Mouse (Mus musculus): ENCODE results near the gene E430018J23Rik. TPM values are rescaled to one million over a fixed set of nuclear protein-coding genes. Genes with fewer than 3 reads are reported as not detected.
"Not testable (repeated sequence)": the region's sequence is repeated elsewhere in the genome, so short reads cannot be mapped to it uniquely, and the experiment has no call there.

The E430018J23Rik gene
- polyA plus RNA-seq, 1 experiment from 2014 or later: 3.9 TPM

- H3K4me1 ChIP-seq (replicated peaks; ENCODE audit: control insufficient read depth, insufficient read depth): no peaks in the 10 kb centered on the region
- 37% methylated on average over 2 of the region's 2 CpGs for WGBS
- no peaks in the 10 kb centered on the region for H3K36me3 ChIP-seq (ENCODE audit: control insufficient read depth, insufficient read depth, low read length)
- no peak overlapping the region for H3K27ac ChIP-seq (replicated peaks)
- no peaks in the 10 kb centered on the region for H3K9me3 ChIP-seq (ENCODE audit: control insufficient read depth, low read length)
- no peak overlapping the region for H3K4me2 ChIP-seq (replicated peaks; ENCODE audit: low read depth)
- H3K9ac ChIP-seq (ENCODE audit: low read length): no peak overlapping the region
- no peaks in the 10 kb centered on the region for H3K27me3 ChIP-seq (ENCODE audit: control insufficient read depth, insufficient read depth, low read length)
- H3K4me3 ChIP-seq (ENCODE audit: low read depth, low read length): no peak overlapping the region
- ATAC-seq (ENCODE audit: low FRiP score, low TSS enrichment) (no peak), DNase-seq (ENCODE audit: low spot score) (no peak)
- TF ChIP-seq EP300 (optimal IDR thresholded peaks at IDR 0.05) (no peak), CTCF (IDR thresholded peaks at IDR 0.05; ENCODE audit: low read depth) (0 out of 2 replicates have a peak, but pooled peaks have one; percentile 18)
Observed at GRCm38 (mm10) chr7:127402980-127403379, 9.6 kb upstream of the E430018J23Rik start.

DNA sequence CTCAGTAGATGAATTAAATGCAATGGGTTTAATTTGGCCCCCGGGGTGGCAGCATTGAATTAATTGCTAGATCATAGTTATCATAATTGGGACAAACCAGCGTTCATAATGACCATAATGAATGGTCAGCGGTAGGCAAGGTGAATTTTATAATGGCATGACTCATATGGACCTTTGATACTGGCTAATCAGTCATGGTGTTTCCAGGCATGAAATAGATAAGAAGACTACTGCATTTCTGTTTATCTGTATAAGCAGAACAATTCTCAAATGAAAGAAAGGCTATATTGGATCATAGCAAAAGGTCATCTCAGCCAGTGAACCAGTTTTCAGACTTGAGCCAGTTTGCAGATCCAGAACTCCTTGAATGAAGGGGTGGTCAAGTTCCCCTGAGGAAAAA is 6.9 kb upstream of the E430018J23Rik start:
- WGBS: 61% methylated on average over 3 of the region's 3 CpGs
- Histone ChIP-seq H3K9me3 (ENCODE audit: control insufficient read depth, low read length) (no peaks in the 10 kb centered on the region), H3K4me2 (replicated peaks; ENCODE audit: low read depth) (no peak overlapping the region), H3K27ac (replicated peaks) (no peak overlapping the region), H3K9ac (ENCODE audit: low read length) (no peak overlapping the region), H3K36me3 (ENCODE audit: control insufficient read depth, insufficient read depth, low read length) (no peaks in the 10 kb centered on the region), H3K4me1 (replicated peaks; ENCODE audit: control insufficient read depth, insufficient read depth) (no peaks in the 10 kb centered on the region), H3K27me3 (ENCODE audit: control insufficient read depth, insufficient read depth, low read length) (no peaks in the 10 kb centered on the region), H3K4me3 (ENCODE audit: low read depth, low read length) (no peak overlapping the region)
- DNase-seq (ENCODE audit: low spot score) (no peak), ATAC-seq (ENCODE audit: low FRiP score, low TSS enrichment) (no peak)
- TF ChIP-seq EP300 (optimal IDR thresholded peaks at IDR 0.05) (no peak), CTCF (IDR thresholded peaks at IDR 0.05; ENCODE audit: low read depth) (no peak)

DNA sequence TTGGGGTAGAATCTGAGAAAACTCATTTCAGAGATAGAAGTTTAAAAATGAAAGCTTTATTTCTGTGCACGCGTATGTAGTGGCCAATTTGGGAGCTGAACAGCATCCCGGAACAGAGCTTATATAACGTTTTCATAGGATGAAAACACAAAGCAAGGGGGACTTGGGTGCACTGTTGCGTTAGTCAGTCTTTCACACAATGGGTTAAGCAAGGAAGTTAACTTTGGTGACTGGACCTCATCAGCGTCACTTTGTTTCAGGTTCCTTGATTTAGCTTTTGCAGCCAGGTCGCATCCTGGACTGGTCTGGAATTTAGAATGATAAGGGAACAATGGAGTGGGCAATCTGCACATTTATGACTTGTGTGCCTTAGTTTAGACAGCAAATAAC is 510 bp upstream of the E430018J23Rik start:
- Histone ChIP-seq H3K36me3 (ENCODE audit: control insufficient read depth, insufficient read depth, low read length) (peaks cover 2% of the 10 kb centered on the region; the same call in 1 of the 2 replicates), H3K27me3 (ENCODE audit: control insufficient read depth, insufficient read depth, low read length) (no peaks in the 10 kb centered on the region), H3K4me3 (ENCODE audit: low read depth, low read length) (peak overlapping the region; percentile 76), H3K27ac (replicated peaks) (peak overlapping the region; percentile 53; the same call in 1 of the 2 replicates), H3K9me3 (ENCODE audit: control insufficient read depth, low read length) (no peaks in the 10 kb centered on the region), H3K4me1 (replicated peaks; ENCODE audit: control insufficient read depth, insufficient read depth) (0 out of 2 replicates have a peak, but pooled peaks cover 2% of the 10 kb centered on the region), H3K9ac (ENCODE audit: low read length) (peak overlapping the region; percentile 51), H3K4me2 (replicated peaks; ENCODE audit: low read depth) (peak overlapping the region; percentile 75)
- WGBS: 7% methylated on average over 7 of the region's 7 CpGs
- TF ChIP-seq EP300 (optimal IDR thresholded peaks at IDR 0.05): no peak
- no peak for TF ChIP-seq CTCF (IDR thresholded peaks at IDR 0.05; ENCODE audit: low read depth)
- no peak for DNase-seq (ENCODE audit: low spot score)
- ATAC-seq (ENCODE audit: low FRiP score, low TSS enrichment): no peak

DNA sequence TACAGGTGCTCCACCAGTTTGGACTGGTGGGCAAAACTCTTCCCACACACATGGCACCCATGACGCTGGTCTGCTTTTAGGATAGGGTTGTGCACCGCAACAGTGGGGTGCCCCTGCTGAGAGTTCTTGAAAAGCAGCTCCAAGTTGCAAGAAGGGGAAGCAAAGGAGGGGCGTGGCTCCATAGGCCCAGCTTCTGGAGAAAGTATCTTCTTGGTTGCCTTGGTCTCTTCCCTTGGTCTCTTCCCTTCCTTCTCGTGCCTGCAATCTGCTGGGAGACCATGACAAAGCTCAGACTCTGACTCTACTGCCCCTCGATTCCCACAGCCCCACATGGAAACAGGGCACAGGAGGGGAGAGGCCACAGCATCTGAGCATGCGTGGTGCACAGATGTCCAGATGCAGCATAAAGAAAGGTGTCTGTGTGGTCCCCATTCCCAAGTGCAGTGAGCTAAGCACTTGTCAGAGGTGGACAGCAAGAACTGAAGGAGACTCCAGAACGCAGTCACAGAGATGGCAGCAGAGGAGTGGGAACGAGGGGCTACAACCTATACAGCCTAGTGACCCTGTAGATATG is 1.1 kb downstream of the E430018J23Rik start:
- 79% methylated on average over 8 of the region's 8 CpGs for WGBS

DNA sequence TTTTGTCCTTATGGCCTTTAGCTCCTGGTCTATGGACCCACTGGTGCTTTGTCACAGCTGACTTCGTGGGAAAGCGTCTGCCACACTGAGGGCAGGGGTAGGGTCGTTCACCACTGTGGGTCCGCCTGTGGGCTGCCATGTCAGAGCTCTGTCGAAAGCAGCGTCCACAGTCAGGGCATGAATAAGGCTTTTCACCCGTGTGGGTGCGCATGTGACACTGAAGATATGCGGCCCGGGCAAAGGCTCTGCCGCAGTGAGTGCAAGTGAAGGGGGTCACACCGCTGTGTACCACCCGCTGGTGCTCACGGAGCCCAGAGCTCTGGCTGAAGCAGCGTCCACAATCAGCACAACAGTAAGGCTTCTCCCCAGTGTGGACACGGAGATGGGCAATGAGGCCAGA is 1.9 kb downstream of the E430018J23Rik start:
- Histone ChIP-seq H3K4me2 (replicated peaks; ENCODE audit: low read depth) (no peak overlapping the region), H3K27me3 (ENCODE audit: control insufficient read depth, insufficient read depth, low read length) (no peaks in the 10 kb centered on the region), H3K36me3 (ENCODE audit: control insufficient read depth, insufficient read depth, low read length) (peaks cover 2% of the 10 kb centered on the region; the same call in 1 of the 2 replicates), H3K9me3 (ENCODE audit: control insufficient read depth, low read length) (no peaks in the 10 kb centered on the region), H3K4me1 (replicated peaks; ENCODE audit: control insufficient read depth, insufficient read depth) (0 out of 2 replicates have a peak, but pooled peaks cover 2% of the 10 kb centered on the region), H3K27ac (replicated peaks) (no peak overlapping the region), H3K4me3 (ENCODE audit: low read depth, low read length) (no peak overlapping the region), H3K9ac (ENCODE audit: low read length) (no peak overlapping the region)
- DNase-seq (ENCODE audit: low spot score) (no peak), ATAC-seq (ENCODE audit: low FRiP score, low TSS enrichment) (no peak)
- TF ChIP-seq CTCF (IDR thresholded peaks at IDR 0.05; ENCODE audit: low read depth) (no peak), EP300 (optimal IDR thresholded peaks at IDR 0.05) (no peak)
- 97% methylated on average over 16 of the region's 16 CpGs for WGBS

More for the DNA sequence above, 1.1 kb downstream of the E430018J23Rik start:
- H3K4me3 ChIP-seq (ENCODE audit: low read depth, low read length): peak overlapping the region; percentile 76
- H3K9me3 ChIP-seq (ENCODE audit: control insufficient read depth, low read length): no peaks in the 10 kb centered on the region
- peak overlapping the region; percentile 87 for H3K9ac ChIP-seq (ENCODE audit: low read length)
- peak overlapping the region; percentile 75 for H3K4me2 ChIP-seq (replicated peaks; ENCODE audit: low read depth)
- ATAC-seq (ENCODE audit: low FRiP score, low TSS enrichment) (no peak), DNase-seq (ENCODE audit: low spot score) (no peak)
- H3K36me3 ChIP-seq (ENCODE audit: control insufficient read depth, insufficient read depth, low read length): peaks cover 2% of the 10 kb centered on the region; the same call in 1 of the 2 replicates
- TF ChIP-seq CTCF (IDR thresholded peaks at IDR 0.05; ENCODE audit: low read depth): no peak
- TF ChIP-seq EP300 (optimal IDR thresholded peaks at IDR 0.05): no peak
- H3K27me3 ChIP-seq (ENCODE audit: control insufficient read depth, insufficient read depth, low read length): no peaks in the 10 kb centered on the region
- H3K4me1 ChIP-seq (replicated peaks; ENCODE audit: control insufficient read depth, insufficient read depth): 0 out of 2 replicates have a peak, but pooled peaks cover 2% of the 10 kb centered on the region
- no peak overlapping the region for H3K27ac ChIP-seq (replicated peaks)

DNA sequence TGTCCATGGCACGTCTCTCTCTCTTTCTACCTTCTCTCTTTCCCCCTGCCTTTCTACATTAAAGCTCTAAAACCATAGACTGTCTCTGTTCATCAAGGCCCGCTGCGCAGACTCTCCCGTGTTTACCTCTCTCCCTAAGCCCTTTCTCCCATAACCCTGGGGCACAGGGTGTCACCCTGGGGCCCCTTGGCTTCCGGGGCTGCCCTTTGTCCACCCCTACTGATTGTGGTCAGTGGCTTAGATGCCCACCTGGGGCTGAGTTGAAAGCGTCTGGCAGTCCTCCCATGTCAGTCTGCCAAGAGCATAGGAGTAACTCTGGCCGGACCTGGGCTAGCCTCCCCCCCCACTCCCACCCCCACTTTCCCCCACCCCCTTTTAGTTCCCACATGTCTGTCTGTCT is 3.1 kb downstream of the E430018J23Rik start:
- Histone ChIP-seq H3K9ac (ENCODE audit: low read length) (no peak overlapping the region), H3K4me2 (replicated peaks; ENCODE audit: low read depth) (no peak overlapping the region), H3K4me1 (replicated peaks; ENCODE audit: control insufficient read depth, insufficient read depth) (0 out of 2 replicates have a peak, but pooled peaks cover 2% of the 10 kb centered on the region), H3K27me3 (ENCODE audit: control insufficient read depth, insufficient read depth, low read length) (no peaks in the 10 kb centered on the region), H3K4me3 (ENCODE audit: low read depth, low read length) (no peak overlapping the region), H3K36me3 (ENCODE audit: control insufficient read depth, insufficient read depth, low read length) (peaks cover 2% of the 10 kb centered on the region; the same call in 1 of the 2 replicates), H3K9me3 (ENCODE audit: control insufficient read depth, low read length) (no peaks in the 10 kb centered on the region), H3K27ac (replicated peaks) (no peak overlapping the region)
- ATAC-seq (ENCODE audit: low FRiP score, low TSS enrichment) (no peak), DNase-seq (ENCODE audit: low spot score) (no peak)
- TF ChIP-seq EP300 (optimal IDR thresholded peaks at IDR 0.05) (no peak), CTCF (IDR thresholded peaks at IDR 0.05; ENCODE audit: low read depth) (no peak)
- 75% methylated on average over 7 of the region's 7 CpGs for WGBS

DNA sequence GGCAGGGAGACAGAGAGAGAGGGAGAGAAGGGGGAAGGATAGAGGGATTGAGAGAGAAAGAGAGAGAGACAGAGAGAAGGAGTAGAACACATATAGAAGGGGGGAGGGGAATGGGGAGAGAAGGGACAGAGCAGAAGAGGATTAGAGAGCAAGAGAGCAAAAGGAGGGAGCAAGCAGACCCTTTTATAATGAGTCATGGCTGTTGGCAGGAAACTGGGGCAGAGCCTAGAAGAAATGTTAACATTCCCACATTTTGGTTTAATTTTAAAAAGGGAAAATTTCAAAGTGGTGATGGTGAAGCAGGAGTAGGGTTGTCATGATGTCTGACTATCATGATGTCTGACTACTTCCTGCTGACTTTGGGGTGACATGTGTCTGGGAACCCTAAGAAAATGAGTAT is 5.2 kb downstream of the E430018J23Rik start:
- H3K4me1 ChIP-seq (replicated peaks; ENCODE audit: control insufficient read depth, insufficient read depth); H3K27me3 ChIP-seq (ENCODE audit: control insufficient read depth, insufficient read depth, low read length); H3K9ac ChIP-seq (ENCODE audit: low read length); H3K4me2 ChIP-seq (replicated peaks; ENCODE audit: low read depth); H3K4me3 ChIP-seq (ENCODE audit: low read depth, low read length); H3K36me3 ChIP-seq (ENCODE audit: control insufficient read depth, insufficient read depth, low read length); H3K27ac ChIP-seq (replicated peaks); DNase-seq (ENCODE audit: low spot score); ATAC-seq (ENCODE audit: low FRiP score, low TSS enrichment); H3K9me3 ChIP-seq (ENCODE audit: control insufficient read depth, low read length): not testable (repeated sequence)
